Mouse (Mus musculus) CH12F3 (cell line): ENCODE data around the gene Gabrd.
"Not testable (repeated sequence)": the region's sequence is repeated elsewhere in the genome, so short reads cannot be mapped to it uniquely, and the experiment has no call there.

Source experiments
- in situ Hi-C: fragments of 300-500 bp; cut with MboI; formaldehyde crosslinking; loops from 2 replicates; pipeline ENCODE4 v1.14.3; 2020; ENCODE audit warnings: low sequenced_read_pairs

Gabrd gene

GRCm38 (mm10) chr4:155397511-155398221 is at the start of gene Gabrd:
TSS of gene Gabrd (minus strand) at chr4:155398112.
- in situ Hi-C loops = no loop called here

GRCm38 (mm10) chr4:155442808-155443207 is 44.9 kb upstream of the Gabrd start:
- in situ Hi-C loops = no loop called here

GRCm38 (mm10) chr4:155433993-155434392 is 36.1 kb upstream of the Gabrd start:
- in situ Hi-C loops = no loop called here

GRCm38 (mm10) chr4:155432358-155432757 is 34.4 kb upstream of the Gabrd start:
- in situ Hi-C loops = no loop called here

GRCm38 (mm10) chr4:155429202-155429601 is 31.3 kb upstream of the Gabrd start:
- in situ Hi-C loops = no loop called here

- in situ Hi-C loops = no loop called here
These were observed 30.5 kb upstream of the Gabrd start for GRCm38 (mm10) chr4:155428442-155428841.

- in situ Hi-C loops = no loop called here
These were observed 28.4 kb upstream of the Gabrd start for GRCm38 (mm10) chr4:155426272-155426671.

- in situ Hi-C loops = no loop called here
These were observed 26.1 kb upstream of the Gabrd start for GRCm38 (mm10) chr4:155423988-155424387.

GRCm38 (mm10) chr4:155421412-155422370 is 23.8 kb upstream of the Gabrd start:
- in situ Hi-C loops = not testable (repeated sequence)

- in situ Hi-C loops = no loop called here
These were observed 22.2 kb upstream of the Gabrd start for GRCm38 (mm10) chr4:155420137-155420536.

GRCm38 (mm10) chr4:155414656-155415235 is 16.8 kb upstream of the Gabrd start:
- in situ Hi-C loops = no loop called here

- in situ Hi-C loops = no loop called here
These were observed 15.9 kb upstream of the Gabrd start for GRCm38 (mm10) chr4:155413641-155414335.

GRCm38 (mm10) chr4:155412124-155412523 is 14.2 kb upstream of the Gabrd start:
- in situ Hi-C loops = no loop called here

GRCm38 (mm10) chr4:155409058-155409776 is 11.3 kb upstream of the Gabrd start, which contains the start of gene Cfap74:
TSS of gene Cfap74 (plus strand) at chr4:155409190.
- in situ Hi-C loops = no loop called here

GRCm38 (mm10) chr4:155408695-155409057 is 10.8 kb upstream of the Gabrd start:
- in situ Hi-C loops = no loop called here

GRCm38 (mm10) chr4:155402489-155402888 is 4.6 kb upstream of the Gabrd start:
- in situ Hi-C loops = no loop called here

GRCm38 (mm10) chr4:155401121-155401520 is 3.2 kb upstream of the Gabrd start:
- in situ Hi-C loops = no loop called here

- in situ Hi-C loops = no loop called here
These were observed 269 bp upstream of the Gabrd start for GRCm38 (mm10) chr4:155398222-155398540.

GRCm38 (mm10) chr4:155396751-155397150 is 1.2 kb downstream of the Gabrd start:
- in situ Hi-C loops = no loop called here

- in situ Hi-C loops = no loop called here
These were observed 2.4 kb downstream of the Gabrd start for GRCm38 (mm10) chr4:155395471-155395870.
